Mouse (Mus musculus): ENCODE data around the gene Slc37a1.
A peak's percentile ranks its signal among the peaks of the same experiment; 100 is the strongest.
"Not testable (repeated sequence)": the region's sequence is repeated elsewhere in the genome, so short reads cannot be mapped to it uniquely, and the experiment has no call there.

Slc37a1 gene

DNA sequence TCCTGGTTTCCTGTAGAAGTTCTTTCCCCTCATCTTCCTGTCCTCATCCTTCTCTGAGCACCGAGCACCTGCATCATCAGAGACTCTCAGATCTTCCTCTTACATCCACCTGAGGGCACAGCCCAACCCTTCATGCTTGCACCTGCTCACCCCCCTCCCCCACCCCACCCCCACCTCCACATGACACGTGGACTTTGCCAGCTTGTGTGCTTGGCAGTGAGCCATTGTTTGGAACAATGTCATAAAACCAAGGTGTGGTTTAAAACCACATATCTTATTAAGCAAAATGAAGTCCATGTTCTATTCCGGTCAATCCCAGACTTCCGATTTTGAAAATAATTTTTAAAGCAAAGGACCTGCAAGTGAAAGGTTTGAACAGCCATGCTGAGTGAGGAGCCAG, 35.9 kb downstream of the Slc37a1 start:
- no peak for DNase-seq

DNA sequence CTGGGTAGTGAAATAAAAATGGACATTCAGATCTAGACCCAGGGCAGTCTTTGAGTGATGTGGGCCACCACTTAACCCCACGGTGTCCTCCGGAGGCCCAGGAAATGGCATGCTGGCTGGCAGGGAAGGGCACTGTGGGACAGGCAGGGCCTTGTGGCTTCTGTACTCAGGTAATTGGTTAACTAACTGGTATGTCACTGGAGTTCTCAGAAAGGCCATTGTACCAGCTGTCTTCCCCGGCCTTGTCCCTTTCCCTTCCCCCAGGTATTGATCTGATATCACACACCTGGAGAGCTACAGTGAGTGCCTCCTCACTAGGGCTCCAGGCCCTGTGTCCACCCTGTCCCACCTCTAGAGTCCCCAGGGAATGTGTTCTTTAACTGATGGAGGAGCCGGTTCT, 36.8 kb downstream of the Slc37a1 start:
- DNase-seq = peak; percentile 54

DNA sequence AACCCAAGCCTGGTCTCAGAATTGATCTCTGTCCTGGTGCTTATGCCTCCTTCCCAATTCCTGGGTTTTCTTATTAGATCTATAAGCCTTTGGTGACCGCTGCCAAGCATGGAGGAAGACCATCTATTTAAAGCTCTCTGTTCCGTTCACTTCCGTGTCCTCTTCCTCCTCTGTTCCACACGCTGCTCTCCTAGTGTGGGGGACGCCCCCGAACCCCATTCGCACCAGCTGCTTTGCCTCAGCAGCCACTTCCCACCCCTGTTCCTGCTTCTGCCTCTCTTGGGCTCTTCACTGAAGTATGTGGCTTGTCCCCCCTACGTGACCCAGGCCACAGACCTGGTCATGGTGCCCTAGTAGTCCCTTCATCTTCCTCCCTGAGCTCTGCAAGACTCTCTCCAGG, 37.6 kb downstream of the Slc37a1 start:
- DNase-seq = no peak

DNA sequence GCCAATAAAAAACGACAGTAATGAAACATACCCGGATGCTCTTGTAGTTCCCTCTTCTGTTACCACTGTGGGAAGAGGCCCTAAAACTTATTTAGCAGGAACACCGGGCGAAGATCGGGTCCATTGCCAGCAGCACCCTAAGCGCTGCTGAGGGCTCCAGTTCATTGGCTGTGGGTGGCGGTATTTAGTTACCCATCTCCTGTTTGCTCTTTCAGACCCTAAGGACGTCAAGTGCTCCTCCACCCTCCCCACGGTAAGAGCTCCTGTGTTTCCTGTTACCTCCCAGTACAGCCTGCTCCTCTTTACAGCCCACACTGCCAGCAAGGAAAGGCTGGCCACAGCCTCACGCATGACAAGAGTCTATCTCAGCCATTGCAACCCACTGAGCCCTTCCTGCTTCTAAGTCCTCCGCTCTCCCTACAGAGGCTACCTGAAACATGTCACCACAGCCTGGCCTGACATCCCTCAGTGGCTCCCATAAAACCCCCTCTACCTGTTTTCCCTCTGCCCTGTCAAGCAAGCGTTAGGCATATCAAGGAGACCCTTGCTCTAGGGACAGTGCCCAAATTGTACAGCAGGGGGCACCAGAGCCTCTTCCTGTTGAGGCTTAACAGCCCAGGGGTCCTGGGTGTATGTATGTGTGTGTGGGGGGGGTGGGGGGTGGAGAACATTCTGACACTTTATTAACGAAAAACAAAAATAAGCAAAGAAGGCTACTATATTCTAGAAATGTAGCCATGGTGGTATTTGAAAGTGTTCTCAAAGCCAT, 39.0 kb downstream of the Slc37a1 start:
- DNase-seq = no peak

DNA sequence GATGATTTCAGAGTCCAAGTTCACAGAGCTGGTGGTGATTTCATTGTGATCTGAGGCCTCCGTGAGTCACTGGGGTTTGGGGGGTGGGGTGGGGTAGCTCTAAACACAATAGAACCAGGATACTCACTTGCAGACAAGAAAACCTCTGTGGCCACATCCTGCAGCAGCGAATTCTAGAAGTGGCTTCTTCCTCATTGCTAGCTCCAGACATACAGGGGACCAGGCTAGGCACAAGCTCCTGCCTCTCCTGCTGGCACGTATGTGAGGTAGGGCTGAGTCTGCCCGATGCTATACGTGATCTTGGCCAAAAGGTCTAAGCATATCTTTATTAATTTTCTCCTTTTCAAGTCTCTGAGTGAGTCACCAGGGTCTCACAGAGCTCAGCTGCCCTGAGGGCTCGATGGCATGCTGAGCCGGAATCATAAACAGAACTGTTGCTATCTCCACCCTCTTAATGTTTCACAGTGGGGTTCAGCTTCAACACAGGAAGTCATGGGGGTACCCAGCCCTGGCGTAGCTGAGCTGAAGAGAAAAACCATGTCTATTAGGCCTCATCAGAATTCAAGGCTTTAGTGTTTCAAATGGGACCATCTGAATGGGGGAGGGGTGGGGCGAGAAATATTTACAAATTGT, 39.7 kb downstream of the Slc37a1 start:
- DNase-seq = no peak

DNA sequence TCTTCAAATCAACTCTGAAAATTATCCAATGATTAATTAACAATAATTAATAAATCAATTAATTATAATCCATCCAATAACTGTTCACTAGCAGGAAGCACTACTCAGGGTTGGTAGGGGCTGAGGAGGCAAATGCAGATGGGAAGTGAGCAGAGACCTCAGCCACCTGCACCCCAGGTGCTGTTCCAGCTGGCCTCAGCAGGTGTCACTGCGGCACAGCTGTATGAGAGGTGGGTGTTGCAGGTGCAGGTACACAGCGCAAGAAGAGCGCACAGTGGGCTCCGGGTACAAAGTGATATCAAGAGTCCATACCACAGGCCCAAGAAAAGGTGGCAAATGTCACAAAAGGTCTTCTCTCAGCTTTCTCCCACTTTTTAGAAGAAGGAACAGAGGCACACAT, 41.9 kb downstream of the Slc37a1 start:
- no peak for DNase-seq

DNA sequence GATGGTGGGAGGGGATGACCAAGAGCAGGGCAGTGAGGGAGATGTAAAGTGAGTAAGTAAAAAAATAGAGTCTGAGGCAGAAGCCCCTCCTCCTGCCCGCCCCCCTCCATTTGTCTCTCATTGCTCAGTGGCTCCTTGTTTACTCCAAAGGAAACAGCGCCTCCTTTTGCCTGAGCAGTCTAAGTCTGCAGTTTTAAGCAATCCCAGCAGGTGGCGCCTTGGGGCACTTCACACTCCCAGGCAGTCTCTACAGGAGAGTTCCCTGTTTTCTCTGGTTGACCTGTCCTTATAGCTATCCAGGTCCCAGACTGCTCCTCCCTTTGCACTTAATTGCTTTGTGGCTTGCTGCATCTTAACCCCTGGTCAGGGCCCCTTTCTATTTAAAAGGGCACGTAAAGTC, 44.0 kb downstream of the Slc37a1 start:
- peak; percentile 63 for DNase-seq

DNA sequence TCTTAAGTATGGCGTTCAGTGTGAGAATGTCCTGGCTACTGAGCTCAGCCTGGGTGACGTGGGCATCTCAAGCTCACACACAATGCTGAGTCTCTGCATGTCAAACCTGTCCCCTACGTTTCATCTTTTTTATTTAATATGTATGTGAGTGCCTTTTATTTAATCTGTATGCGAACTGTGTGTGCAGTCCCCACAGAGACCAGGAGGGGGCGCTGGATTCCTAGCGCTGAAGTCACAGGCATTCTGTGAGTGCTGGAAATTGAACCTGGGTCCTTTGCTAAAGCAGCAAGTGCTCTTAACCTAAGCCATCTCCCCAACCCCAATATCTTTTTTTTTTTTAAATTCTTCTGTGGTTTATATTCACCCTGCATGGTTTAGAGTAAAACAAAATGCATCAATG, 44.7 kb downstream of the Slc37a1 start:
- no peak for DNase-seq

DNA sequence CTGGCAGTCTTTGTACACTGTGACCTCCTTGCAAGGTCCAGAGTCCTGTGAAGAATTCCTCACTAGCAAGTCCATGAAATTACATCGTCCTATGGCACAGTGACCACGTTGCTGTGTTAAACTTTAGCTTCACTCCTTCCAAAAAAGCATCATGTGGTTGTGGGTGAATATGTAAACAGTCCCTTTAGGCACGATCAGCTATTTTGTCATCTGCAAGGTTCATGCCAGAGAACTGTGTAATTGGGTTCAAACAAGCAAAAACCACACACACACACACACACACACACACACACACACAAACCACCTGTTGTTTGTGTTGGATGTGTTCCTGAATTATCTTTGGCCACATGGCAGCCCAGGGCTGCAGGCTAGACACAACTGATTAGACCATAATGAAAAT, 45.3 kb downstream of the Slc37a1 start:
- DNase-seq = peak; percentile 74

DNA sequence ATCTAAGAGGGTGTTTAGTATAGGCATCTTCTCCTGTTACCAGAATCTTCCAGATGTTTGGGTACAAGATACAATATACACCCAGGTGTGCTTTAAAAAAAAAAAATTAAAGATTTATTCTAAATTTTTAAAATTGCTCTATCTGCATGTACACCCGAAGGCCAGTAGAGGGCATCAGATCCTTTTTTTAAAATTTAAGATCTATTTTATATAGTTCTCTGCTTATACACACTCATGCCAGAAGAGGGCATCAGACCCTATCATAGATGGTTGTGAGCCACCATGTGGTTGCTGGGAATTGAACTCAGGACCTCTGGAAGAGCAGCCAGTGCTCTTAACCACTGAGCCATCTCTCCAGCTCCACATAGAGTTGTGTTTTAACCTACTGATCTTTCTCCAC, 45.7 kb downstream of the Slc37a1 start:
- DNase-seq = no peak

DNA sequence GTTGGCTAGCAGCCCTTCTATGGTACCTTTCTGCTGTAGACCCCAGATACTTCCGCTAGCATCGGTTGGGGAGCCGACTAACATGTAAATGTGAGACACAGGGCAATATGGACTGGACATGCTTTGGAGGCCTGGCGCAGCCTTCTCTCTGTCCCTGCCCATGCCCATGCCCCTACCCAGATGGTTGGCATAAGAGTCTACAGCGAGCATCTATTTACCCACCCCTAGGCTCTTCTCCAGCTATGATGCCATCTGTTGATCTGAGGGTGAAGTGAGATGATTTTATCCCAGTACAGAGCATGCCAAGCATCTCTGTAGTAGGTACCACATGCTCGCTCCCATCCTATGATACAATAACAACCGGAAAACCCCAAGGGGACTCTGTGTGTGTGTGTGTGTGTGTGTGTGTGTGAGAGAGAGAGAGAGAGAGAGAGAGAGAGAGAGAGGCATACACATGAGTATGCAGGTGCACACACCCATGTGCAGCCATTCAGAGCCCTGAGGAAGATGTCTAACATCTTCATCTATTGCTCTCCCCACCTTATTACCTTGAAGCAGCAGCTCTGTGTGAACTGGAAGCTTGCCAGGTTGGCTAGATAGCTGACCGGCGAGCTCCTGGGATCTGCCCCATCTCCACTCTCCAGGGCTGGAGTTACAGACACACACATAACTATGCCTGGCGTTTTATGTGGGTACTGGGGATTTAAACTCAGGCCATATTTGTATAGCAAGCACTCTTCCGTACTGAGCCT, 48.1 kb downstream of the Slc37a1 start:
- no peak for DNase-seq

DNA sequence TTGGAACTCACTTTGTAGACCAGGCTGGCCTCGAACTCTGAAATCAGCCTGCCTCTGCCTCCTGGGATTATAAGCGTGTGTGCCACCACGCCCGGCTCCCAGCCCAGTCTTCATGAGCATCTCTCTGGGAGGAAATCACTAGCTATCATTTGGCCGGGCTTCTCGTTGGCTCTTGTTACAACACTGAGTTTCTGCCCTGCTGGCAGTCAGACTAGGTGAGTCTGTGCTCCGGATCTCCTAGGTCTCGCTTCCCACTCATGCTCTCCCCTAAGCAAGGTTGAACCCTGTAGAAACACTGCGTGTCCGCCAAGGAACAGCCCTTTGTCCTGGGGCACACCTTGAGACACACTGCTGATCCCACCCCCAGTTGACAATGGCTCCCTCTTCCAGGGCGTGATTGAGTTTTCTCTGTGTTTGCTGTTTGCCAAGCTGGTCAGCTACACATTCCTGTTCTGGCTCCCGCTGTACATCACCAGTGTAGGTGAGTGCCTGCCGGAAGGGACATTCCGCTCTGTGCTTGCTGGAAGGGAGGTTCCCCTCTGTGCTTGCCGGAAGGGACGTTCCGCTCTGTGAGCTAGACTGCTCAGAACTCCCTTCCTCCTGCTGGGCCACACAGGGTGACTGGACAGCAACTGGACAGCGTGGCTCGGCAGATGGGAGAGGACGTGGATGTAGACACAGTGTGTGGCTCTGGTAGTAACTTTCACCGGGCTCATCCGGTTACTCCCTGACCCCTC, 48.9 kb downstream of the Slc37a1 start:
- DNase-seq = no peak

DNA sequence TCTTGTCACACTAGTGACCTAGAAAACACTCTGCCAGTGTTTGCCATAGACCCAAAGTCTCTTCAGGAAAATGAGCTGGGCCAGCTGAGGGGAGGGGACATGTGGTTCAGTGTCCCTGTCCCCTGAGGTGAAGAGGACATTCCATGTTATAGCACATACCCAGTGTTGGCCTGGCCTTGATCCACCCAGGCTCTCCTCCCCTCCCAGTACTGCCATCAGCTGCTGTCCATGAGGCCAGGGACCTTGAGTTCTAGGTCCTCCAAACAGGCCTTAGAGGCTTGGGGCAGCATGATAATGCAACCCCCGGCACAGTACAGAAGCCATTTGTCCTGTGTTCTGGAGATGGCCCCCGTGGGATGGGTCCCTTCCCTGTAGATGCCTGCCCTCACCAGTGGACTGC, 53.2 kb downstream of the Slc37a1 start:
- DNase-seq = no peak

DNA sequence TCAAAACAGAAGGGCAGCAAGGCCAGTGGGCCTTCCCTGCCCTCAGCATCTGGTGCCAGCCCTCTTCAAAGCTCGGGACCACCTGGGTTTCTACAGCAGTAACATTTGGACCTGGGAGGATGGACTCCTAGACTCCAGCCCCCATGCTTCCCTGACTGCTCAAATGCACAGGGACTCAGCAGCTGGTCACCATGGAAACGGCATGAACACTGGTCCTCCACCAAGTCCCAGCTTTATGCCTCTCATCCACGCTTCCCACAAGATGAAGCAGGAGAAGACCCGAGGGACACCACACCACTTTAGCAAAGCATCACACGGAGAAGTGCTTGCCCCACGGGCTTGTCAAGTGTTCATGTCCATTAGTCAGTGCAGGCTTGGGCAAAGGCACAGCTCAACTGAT, 55.6 kb downstream of the Slc37a1 start:
- DNase-seq = no peak

DNA sequence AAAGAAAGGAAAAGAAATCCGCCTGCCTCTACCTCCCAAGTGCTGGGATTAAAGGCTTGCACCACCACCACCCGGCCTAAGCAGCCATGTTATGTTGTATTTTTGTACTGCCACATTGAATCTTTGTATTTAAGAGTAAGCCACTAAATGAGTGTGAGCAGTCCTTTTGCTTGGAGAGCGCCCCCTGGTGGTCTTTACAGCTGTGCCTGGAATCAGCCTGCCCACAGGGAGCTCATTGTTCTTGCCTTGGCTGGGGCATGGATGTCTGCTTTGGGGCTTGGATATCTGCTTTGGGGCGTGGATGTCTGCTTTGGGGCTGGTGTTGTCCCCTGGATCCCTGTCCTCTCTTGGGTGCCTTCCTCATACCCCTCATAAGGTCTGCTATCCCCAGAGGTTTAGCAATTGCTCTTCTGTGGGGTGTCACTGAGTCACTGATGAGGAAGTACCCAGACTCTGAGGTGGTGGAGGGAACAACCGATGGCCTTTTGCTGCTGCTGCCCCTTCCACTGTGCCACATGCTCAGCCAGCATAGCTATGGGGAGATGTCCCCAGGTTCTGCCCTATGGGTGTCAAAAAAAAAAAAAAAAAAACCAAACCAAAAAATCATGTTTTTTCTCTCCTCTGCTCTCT, 57.7 kb downstream of the Slc37a1 start:
- peak; percentile 55 for DNase-seq

DNA sequence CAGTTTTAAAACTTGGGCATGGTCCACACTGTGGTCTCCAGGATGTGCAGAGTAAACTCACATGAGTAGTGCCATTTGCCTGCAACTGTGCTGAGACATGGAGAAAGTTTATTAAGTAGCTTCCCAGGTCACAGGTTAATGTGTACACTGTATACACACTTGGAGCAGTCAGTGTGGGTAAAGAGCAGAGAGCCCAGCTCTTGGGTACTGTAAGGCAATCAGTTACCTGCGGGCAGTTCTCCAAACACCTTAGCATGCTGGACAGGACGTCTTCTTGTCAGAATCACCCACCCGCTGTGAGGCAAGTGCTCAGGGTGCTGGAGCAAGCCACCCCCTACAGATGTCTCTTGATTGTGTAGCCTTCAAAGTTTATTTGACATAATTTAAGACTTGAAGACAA, 58.2 kb downstream of the Slc37a1 start:
- no peak for DNase-seq

DNA sequence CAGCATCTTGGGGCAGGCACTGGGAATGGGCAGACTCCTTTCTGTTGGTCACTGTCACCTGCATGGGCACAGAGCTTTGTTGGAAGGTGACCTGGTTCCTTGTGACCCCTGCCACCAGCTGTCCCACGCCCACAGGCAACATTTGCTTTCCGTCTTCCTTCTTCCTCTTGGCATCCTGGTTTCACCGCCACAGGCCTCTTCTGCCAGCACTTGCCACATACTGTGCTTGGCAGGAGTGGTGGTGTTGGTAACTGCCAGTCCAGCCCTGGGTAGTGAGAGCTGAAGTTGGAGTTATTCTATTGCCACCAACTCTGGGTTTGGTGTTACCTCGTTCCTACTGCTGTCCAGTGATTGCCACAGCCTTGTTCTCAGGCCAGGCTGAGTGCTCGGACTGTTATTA, 61.5 kb downstream of the Slc37a1 start:
- DNase-seq = no peak

DNA sequence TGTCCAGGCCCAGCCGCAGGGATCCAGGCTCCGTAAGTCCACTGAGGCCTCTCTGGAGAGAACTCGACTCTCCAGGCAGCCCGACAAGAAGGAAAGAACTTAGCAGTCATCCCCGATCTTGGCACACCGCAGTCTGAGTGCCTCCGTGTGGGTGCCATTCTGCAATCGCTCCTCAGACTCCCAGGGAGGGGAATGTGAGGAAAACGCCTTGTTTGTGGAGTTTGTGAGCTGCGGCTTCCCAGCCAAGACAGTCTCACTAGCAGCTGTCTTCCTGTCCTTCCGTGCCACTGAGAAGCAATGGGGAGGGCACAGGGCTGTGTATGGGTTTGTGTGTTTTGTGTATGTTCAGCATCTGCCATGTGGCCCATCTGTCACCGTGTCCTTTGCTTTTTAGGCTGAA, 62.8 kb downstream of the Slc37a1 start:
- no peak for DNase-seq

DNA sequence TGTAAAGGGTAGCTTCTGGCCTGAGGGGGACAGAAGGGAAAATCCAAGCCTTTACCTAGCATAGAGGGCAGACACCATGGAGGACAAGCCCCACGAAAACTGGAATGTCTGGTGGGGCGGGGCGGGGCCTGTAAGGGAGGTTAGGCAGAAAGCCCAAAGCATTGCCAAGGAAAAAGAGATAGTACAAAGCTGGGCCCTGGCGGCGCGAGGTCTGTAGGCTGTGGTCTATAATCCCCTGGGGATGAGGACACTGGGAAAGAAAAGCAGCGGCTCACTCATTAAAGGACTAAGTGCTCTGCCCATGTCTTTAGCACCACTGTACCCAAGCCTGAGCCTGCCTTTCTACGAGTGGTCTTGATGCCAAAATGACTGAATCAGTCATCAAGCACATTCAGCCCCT, 65.4 kb downstream of the Slc37a1 start:
- no peak for DNase-seq

DNA sequence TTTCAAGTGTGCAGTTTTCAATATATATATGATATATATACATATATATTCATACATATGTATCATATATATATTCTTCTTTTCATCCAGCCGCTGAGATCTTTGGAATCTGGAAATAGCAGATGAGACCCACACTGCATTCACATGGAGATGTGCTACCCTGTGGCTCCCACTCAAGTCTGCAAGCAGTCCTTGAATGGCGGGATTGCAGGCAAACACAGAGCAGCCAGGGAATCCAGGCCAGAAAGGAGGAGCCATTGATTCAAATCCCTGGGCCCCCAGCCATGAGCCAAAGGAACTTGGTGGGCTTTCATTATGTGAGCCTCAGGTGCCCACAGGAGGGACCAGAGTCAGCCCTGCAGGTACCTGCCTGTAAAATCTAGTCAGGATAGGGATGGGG, 66.7 kb downstream of the Slc37a1 start:
- DNase-seq = no peak

DNA sequence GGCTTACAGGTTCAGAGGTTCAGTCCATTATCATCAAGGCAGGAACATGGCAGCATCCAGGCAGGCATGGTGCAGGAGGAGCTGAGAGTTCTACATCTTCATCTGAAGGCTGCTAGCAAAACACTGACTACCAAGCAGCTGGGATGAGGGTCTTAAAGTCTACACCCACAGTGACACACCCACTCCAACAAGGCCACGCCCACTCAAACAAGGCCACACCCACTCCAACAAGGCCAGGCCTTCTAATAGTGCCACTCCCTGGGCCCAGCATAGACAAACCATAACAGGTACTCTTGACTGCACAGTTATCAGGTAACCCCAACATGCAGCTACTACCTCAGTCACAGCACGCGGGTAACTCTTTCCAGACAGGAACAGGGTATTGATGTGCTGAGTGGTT, 68.1 kb downstream of the Slc37a1 start:
- DNase-seq = not testable (repeated sequence)

DNA sequence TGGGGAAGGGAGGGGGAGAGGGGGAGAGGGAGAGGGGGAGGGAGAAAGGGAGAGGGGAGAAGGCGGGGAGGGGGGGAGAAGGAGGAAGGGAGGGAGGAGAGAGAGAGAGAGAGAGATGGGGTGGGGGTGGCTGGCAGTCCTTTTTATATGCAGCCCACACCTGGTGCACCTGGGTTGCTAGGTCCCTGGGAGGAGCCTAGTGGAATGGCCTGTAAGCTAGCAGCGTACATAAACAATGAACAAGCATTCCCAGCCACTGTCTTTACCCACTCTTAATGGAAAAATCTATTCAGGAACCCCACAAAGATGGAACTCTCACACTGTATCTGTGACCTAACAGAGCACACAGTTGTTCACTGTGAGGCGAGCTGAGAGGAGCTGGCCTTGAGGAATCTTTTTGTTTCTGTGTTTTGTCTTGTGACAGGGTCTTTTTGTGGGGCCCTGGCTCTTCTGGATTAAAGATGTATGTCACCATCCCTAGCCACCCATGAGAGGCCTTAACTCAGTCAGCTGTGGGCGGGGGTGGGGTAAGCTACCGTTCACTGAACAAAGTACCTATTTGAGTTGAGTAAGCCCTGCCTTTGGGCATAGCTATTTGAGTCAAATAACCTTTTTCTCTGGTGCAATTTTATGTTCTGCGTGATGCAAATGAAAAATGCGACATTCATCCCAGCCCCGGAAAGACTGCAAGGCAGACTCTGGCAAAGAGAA, 69.4 kb downstream of the Slc37a1 start:
- DNase-seq = no peak

Data from kidney, adult 11 months (tissue).